Mouse (Mus musculus): ENCODE results near the gene Fosb.

Gene Fosb

DNA sequence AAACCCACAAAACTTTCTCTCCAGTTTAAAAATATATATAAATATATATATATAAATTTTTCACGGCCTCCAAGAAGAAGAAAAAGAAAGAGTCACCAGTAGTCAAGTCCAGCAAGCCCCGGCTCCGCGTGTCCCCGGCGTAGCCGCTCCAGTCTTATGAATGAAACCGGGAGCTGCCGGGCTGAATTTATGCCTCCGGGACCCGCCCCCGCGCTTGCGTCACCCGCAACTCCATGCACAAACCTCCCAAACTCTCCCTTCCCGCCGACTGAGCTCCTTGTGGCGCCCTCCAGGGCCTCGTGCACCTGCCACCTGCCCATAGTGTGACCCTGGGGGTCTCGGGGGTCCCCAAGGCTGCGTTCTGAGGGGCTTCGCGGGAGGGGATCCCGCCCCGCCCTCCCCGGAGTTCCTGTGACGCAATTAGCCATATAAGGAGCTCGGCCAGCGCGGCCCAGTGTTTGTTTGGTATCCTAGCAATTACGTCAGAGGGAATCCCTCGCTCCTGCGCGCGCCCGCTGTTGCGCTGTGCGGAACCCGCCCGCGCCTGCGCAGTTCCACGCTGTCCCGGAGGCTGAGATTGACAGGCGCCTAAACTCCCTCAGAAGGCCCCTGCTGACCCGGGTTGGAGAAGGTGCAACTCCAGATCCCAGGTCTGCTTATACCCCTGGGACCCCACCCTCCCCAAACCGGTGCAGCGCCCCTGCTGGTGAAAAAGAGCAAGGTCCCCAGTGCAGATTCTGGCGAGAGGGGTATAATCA is at the start of gene Fosb:
TSS of gene Fosb (minus strand) at position 168 of the 758 bp plus-strand sequence.
- DNase-seq (ENCODE audit: low spot score in 2 of 2): peak; percentile 94 to 95

- peak; percentile 76 to 78 for DNase-seq (ENCODE audit: low spot score in 2 of 2)
Measured at GRCm38 (mm10) chr7:19359299-19359891, 49.5 kb upstream of the Fosb start, which contains the start of the genes Cd3eap and Ppp1r13l. TSS of gene Cd3eap (minus strand) at chr7:19359483. TSS of gene Ppp1r13l (plus strand) at chr7:19359749.

GRCm38 (mm10) chr7:19358634-19359033 is 48.8 kb upstream of the Fosb start:
- DNase-seq (ENCODE audit: low spot score in 2 of 2): no peak

GRCm38 (mm10) chr7:19357381-19358375 is 47.8 kb upstream of the Fosb start:
- DNase-seq (ENCODE audit: low spot score in 2 of 2): no peak

- DNase-seq (ENCODE audit: low spot score in 2 of 2): no peak
Measured at GRCm38 (mm10) chr7:19356311-19356710, 46.5 kb upstream of the Fosb start.

DNA sequence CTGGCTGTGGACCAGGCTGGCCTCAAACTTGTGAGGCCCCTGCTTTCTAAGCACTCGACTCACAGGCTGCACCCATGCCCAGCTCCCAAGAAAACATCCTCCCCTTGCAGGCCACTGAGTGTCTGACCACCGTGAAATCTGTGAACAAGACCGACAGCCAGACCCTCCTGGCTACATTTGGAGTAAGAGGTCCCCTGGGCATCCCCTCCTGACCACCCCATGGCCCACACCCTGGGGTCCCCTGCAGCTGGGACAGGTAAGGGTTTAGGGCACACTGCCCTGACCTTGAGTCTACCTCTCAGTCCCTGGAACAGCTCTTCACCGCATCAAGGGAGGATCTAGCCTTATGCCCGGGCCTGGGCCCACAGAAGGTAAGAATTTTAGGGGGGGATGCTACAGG is 45.1 kb upstream of the Fosb start:
- no peak for DNase-seq (ENCODE audit: low spot score in 2 of 2)

GRCm38 (mm10) chr7:19350221-19350620 is 40.4 kb upstream of the Fosb start:
- no peak for DNase-seq (ENCODE audit: low spot score in 2 of 2)

DNA sequence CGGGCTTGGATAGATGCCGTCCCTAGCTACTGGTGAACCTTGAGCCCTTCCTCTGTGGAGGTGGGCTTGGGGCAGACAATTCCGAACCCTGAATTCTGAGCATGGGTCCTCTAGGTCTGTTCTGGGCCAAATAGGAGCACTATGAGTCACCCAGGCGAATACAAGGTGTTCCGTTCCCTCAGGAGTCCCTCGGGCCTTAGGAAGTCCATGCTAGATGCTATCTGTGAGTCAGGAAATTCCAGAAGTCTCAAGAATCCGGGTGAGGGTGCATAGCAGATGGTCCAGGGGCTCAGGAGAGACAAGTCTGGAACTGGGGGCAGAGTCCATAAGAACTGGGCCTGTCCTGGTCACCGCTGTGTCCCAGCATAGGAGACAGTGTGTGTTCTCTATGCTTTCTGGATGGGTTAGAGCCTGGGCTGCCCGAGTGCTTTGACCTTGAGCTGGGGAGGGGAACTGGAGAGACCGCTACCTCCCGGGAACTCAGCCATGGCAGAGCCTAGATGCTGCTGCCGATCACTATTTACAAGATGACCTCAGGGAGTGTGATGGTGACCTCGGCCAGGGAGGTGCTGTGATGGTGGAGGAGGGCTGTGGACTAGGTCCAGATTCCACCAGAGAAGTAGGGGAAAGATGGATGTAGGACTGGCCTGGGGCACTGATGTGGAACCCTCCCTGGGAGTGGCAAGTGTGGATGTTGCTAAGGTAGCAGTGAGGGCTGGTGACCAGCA is 39.5 kb upstream of the Fosb start:
- no peak for DNase-seq (ENCODE audit: low spot score in 2 of 2)

GRCm38 (mm10) chr7:19344938-19345471 is 35.2 kb upstream of the Fosb start:
- DNase-seq (ENCODE audit: low spot score in 2 of 2): peak; percentile 98 to 99

DNA sequence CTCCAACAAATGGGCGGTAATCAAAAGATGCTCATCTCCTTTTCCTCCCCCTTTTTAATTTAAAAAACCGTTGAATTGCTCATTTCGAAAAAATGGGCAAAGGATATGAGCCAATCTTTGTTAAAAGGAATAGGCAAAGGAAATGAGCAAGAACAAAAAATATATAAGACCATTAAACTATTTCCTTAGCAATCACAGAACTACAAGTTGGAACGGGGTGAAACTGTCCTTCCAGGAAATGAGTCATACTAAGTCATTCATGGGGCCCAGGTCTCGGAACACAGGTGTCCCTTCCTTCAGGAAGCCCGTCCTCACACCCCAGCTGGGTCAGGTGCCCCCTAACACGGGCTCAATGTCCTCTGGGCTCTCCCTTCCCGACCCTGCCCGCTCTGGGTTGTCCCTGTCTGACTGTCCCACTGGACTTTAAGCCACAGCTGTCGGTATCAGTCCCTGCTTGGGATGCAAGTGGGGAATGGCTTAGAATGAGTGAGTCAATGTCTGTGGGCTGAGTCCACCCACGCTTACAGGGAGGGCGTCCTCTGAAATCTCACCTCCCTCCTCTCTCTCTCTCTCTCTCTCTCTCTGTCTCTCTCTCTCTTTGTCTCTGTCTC is 34.5 kb upstream of the Fosb start, which contains the start of gene Ercc1:
TSS of gene Ercc1 (plus strand) at position 542 of the 611 bp plus-strand sequence.
- no peak for DNase-seq (ENCODE audit: low spot score in 2 of 2)

GRCm38 (mm10) chr7:19343210-19343808 is 33.5 kb upstream of the Fosb start:
- peak; percentile 59 to 69 for DNase-seq (ENCODE audit: low spot score in 2 of 2)

GRCm38 (mm10) chr7:19342481-19343027 is 32.7 kb upstream of the Fosb start:
- DNase-seq (ENCODE audit: low spot score in 2 of 2): peak; percentile 53 to 76

GRCm38 (mm10) chr7:19341761-19342409 is 32.0 kb upstream of the Fosb start:
- DNase-seq (ENCODE audit: low spot score in 2 of 2): no peak

GRCm38 (mm10) chr7:19341250-19341649 is 31.4 kb upstream of the Fosb start:
- no peak for DNase-seq (ENCODE audit: low spot score in 2 of 2)

- DNase-seq (ENCODE audit: low spot score in 2 of 2): no peak
Measured at GRCm38 (mm10) chr7:19338596-19338995, 28.7 kb upstream of the Fosb start.

DNA sequence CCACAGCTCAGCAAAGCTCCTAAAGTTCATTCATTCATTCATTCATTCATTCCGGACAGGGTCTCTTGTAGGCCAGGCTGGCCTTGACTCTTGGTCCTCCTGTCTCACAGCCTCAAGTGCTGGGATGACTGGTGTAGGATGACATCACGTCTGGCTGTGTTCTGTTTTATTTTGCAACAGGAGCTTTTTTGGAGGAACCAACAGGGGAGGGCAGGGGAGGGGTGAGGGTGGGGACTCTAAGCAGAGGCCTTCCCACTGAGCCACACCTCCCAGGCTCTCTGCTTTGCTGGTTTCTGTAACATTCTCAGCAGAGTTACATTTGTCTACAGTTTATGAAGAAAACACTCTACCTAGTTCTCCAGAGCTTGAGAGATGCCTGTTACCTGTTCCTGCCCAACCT is 28.2 kb upstream of the Fosb start:
- no peak for DNase-seq (ENCODE audit: low spot score in 2 of 2)

GRCm38 (mm10) chr7:19337122-19337521 is 27.3 kb upstream of the Fosb start:
- no peak for DNase-seq (ENCODE audit: low spot score in 2 of 2)

DNA sequence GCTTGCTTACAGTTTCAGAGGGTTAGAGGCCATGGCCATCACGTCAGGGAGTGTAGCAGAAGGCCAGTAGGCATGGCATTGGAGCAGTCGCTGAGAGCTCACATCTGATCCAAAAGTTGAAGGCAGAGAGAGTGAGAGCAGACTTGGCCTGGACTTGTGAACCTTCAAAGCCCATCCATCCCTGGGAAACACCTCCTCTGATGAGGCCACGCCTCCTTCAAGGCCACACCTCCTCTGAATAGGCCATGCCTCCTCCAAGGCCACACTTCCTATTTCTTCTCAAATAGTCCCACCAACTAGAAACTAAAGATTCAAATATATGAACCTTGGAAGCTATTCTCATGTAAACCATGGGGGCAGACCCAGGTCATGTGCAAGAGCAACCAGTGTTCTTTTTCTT is 25.7 kb upstream of the Fosb start:
- peak in 1 of 2 experiments; percentile 45 for DNase-seq (ENCODE audit: low spot score in 2 of 2)

DNA sequence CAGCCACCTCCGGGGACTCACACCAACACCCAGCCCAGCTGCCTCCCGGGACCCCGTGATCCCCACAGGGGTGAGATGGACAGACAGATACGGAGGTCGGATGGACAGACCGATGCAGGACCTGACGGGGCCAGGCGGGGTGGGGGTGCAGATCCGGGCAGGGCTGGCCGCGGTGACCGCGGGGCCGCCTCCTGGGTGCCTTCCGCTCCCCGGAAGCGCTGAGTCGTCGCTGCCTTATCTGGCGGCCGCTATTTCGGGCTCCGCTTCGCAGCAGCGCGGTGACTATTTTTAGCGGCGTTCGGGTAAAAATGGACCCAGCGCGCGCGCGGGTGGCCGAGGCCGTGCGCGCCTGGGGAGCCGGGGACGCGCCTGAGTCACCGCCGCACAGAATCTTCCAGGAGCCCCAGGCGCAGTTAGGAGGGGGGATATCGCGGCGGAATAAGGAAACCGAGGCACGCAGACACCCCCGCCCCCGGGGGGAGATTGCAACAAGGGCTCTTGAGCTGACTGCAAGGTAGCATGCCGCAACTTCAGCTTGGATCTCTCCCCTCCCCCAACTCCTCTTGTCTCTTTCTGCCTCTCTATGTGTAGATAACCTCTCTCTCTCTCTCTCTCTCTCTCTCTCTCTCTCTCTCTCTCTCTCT is 23.0 kb upstream of the Fosb start:
- peak; percentile 77 to 78 for DNase-seq (ENCODE audit: low spot score in 2 of 2)
